Mouse (Mus musculus): ENCODE data around the gene Cdkl1. TPM values are rescaled to one million over a fixed set of nuclear protein-coding genes. Genes with fewer than 3 reads are reported as not detected.

The Cdkl1 gene
- polyA plus RNA-seq, 1 experiment from 2014 or later = 4.6 TPM

DNA sequence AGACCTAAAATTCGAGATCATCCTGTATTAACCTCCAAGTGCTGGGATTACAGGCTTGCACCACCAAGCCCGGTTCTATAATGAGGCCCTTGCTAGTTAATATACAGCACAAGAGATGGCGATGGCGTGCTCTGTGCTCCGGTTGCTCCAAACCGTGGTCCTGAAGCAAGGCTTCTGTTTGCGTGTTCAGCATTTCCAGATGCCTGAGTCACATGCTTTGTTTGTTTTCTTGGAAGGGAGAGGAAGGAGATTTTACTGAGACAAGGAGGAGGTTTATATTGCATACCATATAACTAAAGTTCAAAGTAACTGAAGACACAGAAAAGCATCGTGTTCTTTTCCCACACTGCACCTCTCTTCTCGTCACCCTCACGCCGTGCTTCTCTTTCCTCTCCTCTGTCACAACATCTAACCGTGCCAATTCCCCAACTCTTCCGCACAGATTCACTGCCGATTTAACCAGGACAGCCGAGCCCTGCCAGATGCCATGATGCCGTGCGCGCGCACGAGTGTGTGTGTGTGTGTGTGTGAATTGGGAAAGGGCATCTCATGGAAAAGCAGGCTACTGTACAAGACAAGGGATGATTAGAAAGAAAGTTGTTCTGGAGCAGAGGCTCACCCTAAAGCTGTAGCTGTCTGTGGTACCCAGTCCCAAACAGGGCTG is 30.2 kb downstream of the Cdkl1 start:
- Histone ChIP-seq H3K9me3 (no peaks in the 10 kb centered on the region), H3K4me1 (peaks cover 46% of the 10 kb centered on the region), H3K9ac (no peak overlapping the region), H3K4me2 (no peak overlapping the region), H3K4me3 (no peak overlapping the region), H3K27me3 (replicated peaks) (no peaks in the 10 kb centered on the region), H3K36me3 (no peaks in the 10 kb centered on the region), H3K27ac (replicated peaks) (peak overlapping the region; percentile 58)
- ATAC-seq (ENCODE audit: extremely low read depth, insufficient number of reproducible peaks, low FRiP score, low TSS enrichment) = no peak
- WGBS = 88% methylated on average over 20 of the region's 20 CpGs

DNA sequence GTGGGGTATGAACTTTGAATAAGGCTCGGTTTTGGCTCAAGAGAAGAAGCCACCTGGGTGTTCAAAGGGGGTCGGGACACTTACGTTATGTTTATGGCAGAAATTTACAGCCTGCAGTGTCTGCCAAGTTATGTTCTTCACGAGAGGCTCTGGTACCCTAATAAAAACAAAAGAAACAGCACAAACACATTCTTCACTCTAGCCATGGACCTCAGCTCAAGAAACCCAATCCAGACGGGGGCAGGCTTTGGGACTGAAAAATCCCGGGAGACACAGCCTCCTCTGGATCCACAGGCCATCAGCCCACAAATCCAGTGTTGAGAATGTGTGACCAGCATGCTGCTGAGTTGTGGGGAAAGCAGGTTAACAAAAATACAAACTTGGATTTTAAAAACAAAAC is 31.1 kb downstream of the Cdkl1 start:
- Histone ChIP-seq H3K9me3 (no peaks in the 10 kb centered on the region), H3K9ac (no peak overlapping the region), H3K4me1 (peaks cover 47% of the 10 kb centered on the region), H3K27me3 (replicated peaks) (no peaks in the 10 kb centered on the region), H3K36me3 (no peaks in the 10 kb centered on the region), H3K4me2 (no peak overlapping the region), H3K4me3 (no peak overlapping the region), H3K27ac (replicated peaks) (peak overlapping the region; percentile 16)
- no peak for ATAC-seq (ENCODE audit: extremely low read depth, insufficient number of reproducible peaks, low FRiP score, low TSS enrichment)
- WGBS = 56% methylated on average over 6 of the region's 6 CpGs

DNA sequence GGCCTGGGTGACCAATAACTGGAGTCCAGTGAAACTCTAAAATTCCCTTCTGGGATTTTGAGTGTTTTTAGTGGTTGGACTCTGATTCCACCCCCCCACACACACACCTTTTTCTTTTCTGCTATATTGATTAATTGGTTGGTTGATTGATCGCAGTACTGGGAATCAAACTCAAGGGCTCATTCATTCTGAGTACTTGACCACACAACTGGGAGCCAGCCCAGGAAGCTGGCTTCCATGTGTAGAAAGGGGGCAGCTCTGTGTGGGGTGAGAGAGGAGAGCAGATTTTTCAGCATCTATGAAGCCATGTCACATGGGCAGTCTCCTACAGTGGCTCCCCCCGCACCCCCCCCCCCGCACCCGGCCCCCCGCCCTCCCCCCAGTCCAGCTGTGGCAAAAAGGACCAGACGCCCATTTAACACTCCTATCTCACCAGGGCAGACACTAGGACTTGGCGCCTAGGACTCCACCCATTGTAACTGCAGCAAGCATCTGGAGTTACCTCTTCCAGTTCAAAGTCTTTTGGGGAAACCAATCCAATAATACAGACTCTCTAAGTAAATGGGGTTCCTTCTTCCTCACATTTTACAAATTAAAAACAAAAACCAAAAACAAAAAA is 31.7 kb downstream of the Cdkl1 start:
- Histone ChIP-seq H3K4me2 (peak overlapping the region; percentile 90), H3K27ac (replicated peaks) (peak overlapping the region; percentile 99), H3K36me3 (no peaks in the 10 kb centered on the region), H3K4me1 (peaks cover 47% of the 10 kb centered on the region), H3K4me3 (peak overlapping the region; percentile 52), H3K9ac (peak overlapping the region; percentile 76; the same call in 1 of the 2 replicates), H3K27me3 (replicated peaks) (no peaks in the 10 kb centered on the region), H3K9me3 (no peaks in the 10 kb centered on the region)
- WGBS = 14% methylated on average over 7 of the region's 7 CpGs
- ATAC-seq (ENCODE audit: extremely low read depth, insufficient number of reproducible peaks, low FRiP score, low TSS enrichment) = peak; percentile 33; the same call in 1 of the 2 replicates

DNA sequence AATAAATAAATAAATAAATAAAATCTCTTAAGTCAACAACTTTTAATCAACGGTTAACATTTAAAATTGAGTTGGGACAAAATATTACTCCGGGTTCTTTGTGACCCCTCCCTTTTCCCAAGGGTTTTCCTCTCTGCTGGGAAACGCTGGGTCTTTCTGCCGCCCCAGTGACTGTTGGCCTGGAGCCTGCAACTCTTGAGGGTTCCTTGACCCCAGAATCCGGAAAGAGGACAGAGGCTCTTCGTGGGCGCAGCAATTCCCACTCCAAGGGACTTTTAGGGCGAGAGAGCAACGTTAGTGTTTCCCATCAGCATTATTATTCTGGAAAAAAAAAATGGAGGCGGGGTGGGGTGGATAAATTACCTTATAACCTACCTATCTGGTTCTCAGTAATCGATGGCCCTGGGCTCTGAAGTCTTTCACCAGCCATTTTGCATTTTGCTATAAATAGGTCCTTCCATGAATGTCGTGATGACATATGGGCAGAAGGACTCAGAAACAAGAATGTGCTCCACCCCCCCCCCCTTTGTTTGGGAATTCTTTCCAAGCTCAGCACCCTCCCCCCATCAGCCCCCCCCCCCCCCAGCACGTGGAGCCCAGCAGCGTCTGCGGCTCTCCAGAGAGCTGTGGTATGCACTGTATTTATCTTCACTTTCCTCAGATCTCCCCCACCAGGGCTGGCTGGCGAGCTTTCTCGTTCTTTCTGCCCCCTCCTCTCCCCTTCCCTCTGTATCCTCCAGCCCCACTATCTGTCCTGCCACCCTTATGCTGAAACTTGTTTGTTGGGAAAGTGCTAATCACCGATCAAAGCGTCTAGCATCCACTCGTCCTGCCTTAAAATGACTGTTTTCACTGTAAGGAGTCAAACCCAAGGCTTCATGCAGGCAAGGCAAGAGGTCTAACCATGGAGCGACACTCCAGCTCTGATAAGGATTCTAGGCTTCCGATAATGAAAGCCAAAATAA is 32.6 kb downstream of the Cdkl1 start:
- peaks cover 47% of the 10 kb centered on the region for H3K4me1 ChIP-seq
- peak overlapping the region; percentile 90 for H3K4me2 ChIP-seq
- H3K4me3 ChIP-seq = peak overlapping the region; percentile 52
- 0 out of 2 replicates have a peak, but pooled peaks have one; percentile 8 for ATAC-seq (ENCODE audit: extremely low read depth, insufficient number of reproducible peaks, low FRiP score, low TSS enrichment)
- peak overlapping the region; percentile 80 for H3K9ac ChIP-seq
- under 1% methylated on average over 22 of the region's 22 CpGs for WGBS
- peak overlapping the region; percentile 99 for H3K27ac ChIP-seq (replicated peaks)
- no peaks in the 10 kb centered on the region for H3K27me3 ChIP-seq (replicated peaks)
- no peaks in the 10 kb centered on the region for H3K9me3 ChIP-seq
- peaks cover 3% of the 10 kb centered on the region; the same call in 1 of the 2 replicates for H3K36me3 ChIP-seq

DNA sequence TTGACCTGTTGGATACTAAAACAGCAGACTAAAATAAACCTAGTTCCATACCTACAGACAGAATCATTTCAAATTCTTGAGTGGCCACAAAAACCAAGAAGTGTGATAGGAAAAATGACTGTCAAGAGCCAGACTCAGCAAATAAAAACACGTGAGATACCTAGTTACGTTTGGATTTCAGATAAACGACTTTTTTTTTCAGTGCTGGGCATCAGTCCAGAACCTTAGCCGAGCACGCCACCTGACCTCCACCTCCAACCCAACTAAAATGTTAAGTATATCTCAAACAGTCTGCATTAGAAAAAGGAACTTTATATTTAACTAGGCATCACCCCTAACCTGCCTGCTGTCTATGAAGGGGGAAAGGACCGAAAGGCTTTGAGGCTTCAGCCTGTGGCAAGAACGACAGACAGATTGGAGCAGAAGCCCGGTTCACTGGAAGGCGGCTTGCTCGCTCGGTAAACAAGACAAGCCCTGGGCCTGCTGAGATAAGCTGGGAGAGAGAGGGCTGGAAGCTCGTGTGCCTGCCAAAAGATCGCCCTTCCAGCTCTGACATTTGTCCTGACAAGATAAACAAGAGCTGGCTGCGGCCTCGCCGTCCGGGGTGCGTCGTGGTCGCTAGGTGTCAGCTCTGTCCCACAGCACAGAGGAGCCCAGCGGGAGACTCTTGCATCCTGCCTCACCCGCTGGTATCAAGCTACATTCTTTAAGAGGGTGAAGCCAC is 33.5 kb downstream of the Cdkl1 start:
- Histone ChIP-seq H3K27me3 (replicated peaks) (no peaks in the 10 kb centered on the region), H3K36me3 (peaks cover 4% of the 10 kb centered on the region; the same call in 1 of the 2 replicates), H3K4me1 (peaks cover 47% of the 10 kb centered on the region), H3K9ac (peak overlapping the region; percentile 80), H3K9me3 (no peaks in the 10 kb centered on the region), H3K4me2 (peak overlapping the region; percentile 90), H3K27ac (replicated peaks) (peak overlapping the region; percentile 99), H3K4me3 (peak overlapping the region; percentile 52)
- 1% methylated on average over 22 of the region's 22 CpGs for WGBS
- peak; percentile 92 for ATAC-seq (ENCODE audit: extremely low read depth, insufficient number of reproducible peaks, low FRiP score, low TSS enrichment)

- Histone ChIP-seq H3K9me3 (no peaks in the 10 kb centered on the region), H3K9ac (no peak overlapping the region), H3K4me1 (peaks cover 58% of the 10 kb centered on the region), H3K27ac (replicated peaks) (no peak overlapping the region), H3K36me3 (peaks cover 5% of the 10 kb centered on the region; the same call in 1 of the 2 replicates), H3K4me2 (no peak overlapping the region; the same call in 1 of the 2 replicates), H3K4me3 (no peak overlapping the region), H3K27me3 (replicated peaks) (no peaks in the 10 kb centered on the region)
- no peak for ATAC-seq (ENCODE audit: extremely low read depth, insufficient number of reproducible peaks, low FRiP score, low TSS enrichment)
- WGBS = 66% methylated on average over 5 of the region's 5 CpGs
These were observed 35.1 kb downstream of the Cdkl1 start for GRCm38 (mm10) chr12:69756015-69756414.

DNA sequence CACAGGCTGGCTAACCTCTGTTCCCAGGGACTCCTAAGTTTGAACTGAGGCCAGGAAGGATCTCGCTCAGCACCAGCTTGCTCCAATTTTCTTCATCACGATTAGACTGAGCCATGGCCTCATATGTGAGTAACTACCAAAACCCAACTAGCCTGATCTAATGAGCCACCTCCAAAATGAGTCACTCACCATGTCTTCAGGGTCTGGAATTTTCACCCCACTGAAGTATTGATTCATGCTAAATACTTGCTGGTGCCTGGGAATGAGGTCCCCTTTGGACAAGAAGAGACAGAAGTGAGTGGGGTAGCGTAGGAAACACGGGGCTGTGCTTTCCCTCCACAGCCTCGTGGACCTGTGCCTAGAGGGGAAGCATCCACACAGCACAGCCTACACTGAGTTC is 37.1 kb downstream of the Cdkl1 start:
- Histone ChIP-seq H3K36me3 (peaks cover 23% of the 10 kb centered on the region), H3K4me3 (no peak overlapping the region), H3K4me1 (peaks cover 41% of the 10 kb centered on the region), H3K9me3 (no peaks in the 10 kb centered on the region), H3K27ac (replicated peaks) (no peak overlapping the region), H3K9ac (no peak overlapping the region), H3K27me3 (replicated peaks) (no peaks in the 10 kb centered on the region), H3K4me2 (no peak overlapping the region)
- ATAC-seq (ENCODE audit: extremely low read depth, insufficient number of reproducible peaks, low FRiP score, low TSS enrichment) = no peak
- WGBS = 80% methylated on average over 5 of the region's 5 CpGs

DNA sequence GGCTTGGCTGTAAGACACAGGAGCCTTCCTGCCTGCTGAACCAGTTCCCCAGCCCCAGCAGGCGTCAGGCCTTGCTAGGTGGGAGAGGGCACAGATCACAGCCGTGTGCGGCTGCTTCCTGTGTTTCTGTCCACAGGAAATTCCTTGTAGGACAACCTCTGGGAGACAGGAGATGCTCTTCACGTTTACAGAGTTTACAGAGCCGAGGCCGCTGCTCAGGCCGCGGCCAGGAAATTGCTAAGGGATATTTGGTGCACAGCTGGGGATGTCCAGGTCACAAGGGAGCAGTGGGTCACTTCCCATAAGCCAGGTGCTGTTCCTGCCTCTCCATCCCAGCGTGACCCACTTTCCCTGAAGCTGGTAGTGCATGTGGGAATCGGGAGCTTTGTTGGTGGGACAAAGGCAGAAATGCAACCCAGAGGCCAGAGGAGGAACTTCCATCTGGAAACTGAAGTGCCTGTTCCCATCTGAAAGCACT is 39.2 kb downstream of the Cdkl1 start:
- ATAC-seq (ENCODE audit: extremely low read depth, insufficient number of reproducible peaks, low FRiP score, low TSS enrichment) = no peak
- 34% methylated on average over 10 of the region's 10 CpGs for WGBS

GRCm38 (mm10) chr12:69744138-69744537 is 46.9 kb downstream of the Cdkl1 start:
- H3K27me3 ChIP-seq (replicated peaks) = no peaks in the 10 kb centered on the region
- H3K4me2 ChIP-seq = no peak overlapping the region
- H3K27ac ChIP-seq (replicated peaks) = no peak overlapping the region
- H3K9me3 ChIP-seq = no peaks in the 10 kb centered on the region
- H3K4me3 ChIP-seq = no peak overlapping the region
- H3K36me3 ChIP-seq = peaks cover 38% of the 10 kb centered on the region
- no peak overlapping the region for H3K9ac ChIP-seq
- peaks cover 4% of the 10 kb centered on the region; the same call in 1 of the 2 replicates for H3K4me1 ChIP-seq
- 58% methylated on average over 5 of the region's 5 CpGs for WGBS
- no peak for ATAC-seq (ENCODE audit: extremely low read depth, insufficient number of reproducible peaks, low FRiP score, low TSS enrichment)

More for the DNA sequence above, 39.2 kb downstream of the Cdkl1 start:
- Histone ChIP-seq H3K4me2 (0 out of 2 replicates have a peak overlapping the region, but pooled peaks have one; percentile 20), H3K27me3 (replicated peaks) (no peaks in the 10 kb centered on the region), H3K36me3 (peaks cover 39% of the 10 kb centered on the region), H3K9me3 (no peaks in the 10 kb centered on the region), H3K9ac (0 out of 2 replicates have a peak overlapping the region, but pooled peaks have one; percentile 37), H3K4me3 (no peak overlapping the region), H3K4me1 (peaks cover 25% of the 10 kb centered on the region), H3K27ac (replicated peaks) (peak overlapping the region; percentile 58)

GRCm38 (mm10) chr12:69741965-69742364 is 49.1 kb downstream of the Cdkl1 start:
- no peaks in the 10 kb centered on the region for H3K27me3 ChIP-seq (replicated peaks)
- H3K4me2 ChIP-seq = no peak overlapping the region
- no peak overlapping the region for H3K4me3 ChIP-seq
- H3K27ac ChIP-seq (replicated peaks) = no peak overlapping the region
- H3K9me3 ChIP-seq = no peaks in the 10 kb centered on the region
- H3K9ac ChIP-seq = no peak overlapping the region
- H3K36me3 ChIP-seq = peaks cover 21% of the 10 kb centered on the region
- 77% methylated on average over 5 of the region's 5 CpGs for WGBS
- no peak for ATAC-seq (ENCODE audit: extremely low read depth, insufficient number of reproducible peaks, low FRiP score, low TSS enrichment)
- peaks cover 7% of the 10 kb centered on the region; the same call in 1 of the 2 replicates for H3K4me1 ChIP-seq

Data from heart, embryonic 13.5 days (tissue).